Mouse (Mus musculus): ENCODE measurements around the gene Ccdc113. TPM values are rescaled to one million over a fixed set of nuclear protein-coding genes. Genes with fewer than 3 reads are reported as not detected.
"Not testable (repeated sequence)": the region's sequence is repeated elsewhere in the genome, so short reads cannot be mapped to it uniquely, and the experiment has no call there.

Ccdc113 gene
- total RNA-seq, 2 experiments from 2014 or later: not detected

DNA sequence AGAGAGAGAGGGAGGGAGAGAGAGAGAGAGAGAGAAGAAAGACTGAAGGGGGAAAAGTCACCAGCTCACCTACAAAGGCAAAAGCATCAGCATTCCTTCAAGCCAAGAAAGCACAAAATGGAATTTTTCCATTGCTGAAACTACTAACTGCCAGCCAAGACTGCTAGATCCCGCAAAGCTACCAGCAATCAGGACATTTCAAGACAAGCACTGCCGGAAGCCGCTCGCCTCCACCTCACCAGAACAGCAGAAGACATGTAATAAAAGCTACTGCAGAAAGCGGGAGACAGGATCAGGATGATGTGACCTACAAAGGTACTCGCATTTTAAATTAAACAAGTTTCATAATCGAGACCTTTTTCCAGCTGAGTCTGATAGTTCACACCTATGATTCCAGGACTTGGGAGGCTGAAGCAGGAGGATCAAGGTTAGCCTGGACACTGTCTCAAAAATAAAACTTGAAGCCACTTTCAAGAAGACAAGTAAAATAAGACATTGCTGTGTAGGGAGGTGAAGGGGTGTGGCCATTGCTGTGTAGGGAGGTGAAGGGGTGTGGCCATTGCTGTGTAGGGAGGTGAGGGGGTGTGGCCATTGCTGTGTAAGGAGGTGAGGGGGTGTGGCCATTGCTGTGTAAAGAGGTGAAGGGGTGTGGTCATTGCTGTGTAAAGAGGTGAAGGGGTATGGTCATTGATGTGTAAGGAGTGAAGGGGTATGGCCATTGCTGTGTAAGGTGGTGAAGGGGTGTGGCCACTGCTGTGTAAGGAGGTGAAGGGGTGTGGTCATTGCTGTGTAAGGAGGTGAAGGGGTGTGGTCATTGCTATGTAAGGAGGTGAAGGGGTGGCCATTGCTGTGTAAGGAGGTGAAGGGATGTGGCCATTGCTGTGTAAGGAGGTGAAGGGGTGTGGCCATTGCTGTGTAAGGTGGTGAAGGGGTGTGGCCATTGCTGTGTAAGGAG lies 59.8 kb downstream of the Ccdc113 start:
- peak; percentile 47; the same call in 1 of the 2 replicates for ATAC-seq (replicated peaks; ENCODE audit: low FRiP score, low TSS enrichment, poor library complexity, severe bottlenecking)

GRCm38 (mm10) chr8:95595131-95595530 lies 61.2 kb downstream of the Ccdc113 start:
- ATAC-seq (replicated peaks; ENCODE audit: low FRiP score, low TSS enrichment, poor library complexity, severe bottlenecking): no peak

DNA sequence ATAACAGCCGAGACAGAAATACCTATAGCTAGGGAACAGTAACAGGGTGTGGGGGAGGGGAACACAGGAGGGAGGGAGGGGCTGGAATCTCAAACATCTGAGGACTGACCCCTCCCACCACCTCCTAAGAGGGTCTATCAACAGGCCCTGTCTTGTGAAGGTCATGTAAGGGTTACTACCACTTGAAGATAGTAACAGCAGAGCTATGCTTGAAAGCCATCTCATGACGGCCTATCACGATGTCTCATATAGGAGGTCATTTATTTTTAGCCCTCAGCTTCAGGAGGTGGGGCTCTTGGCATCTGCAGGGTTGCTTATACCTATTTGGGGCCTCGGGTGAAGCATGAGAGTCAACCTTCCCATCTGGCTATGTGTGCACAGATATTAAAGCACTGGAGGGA lies 63.0 kb downstream of the Ccdc113 start:
- no peak for ATAC-seq (replicated peaks; ENCODE audit: low FRiP score, low TSS enrichment, poor library complexity, severe bottlenecking)

DNA sequence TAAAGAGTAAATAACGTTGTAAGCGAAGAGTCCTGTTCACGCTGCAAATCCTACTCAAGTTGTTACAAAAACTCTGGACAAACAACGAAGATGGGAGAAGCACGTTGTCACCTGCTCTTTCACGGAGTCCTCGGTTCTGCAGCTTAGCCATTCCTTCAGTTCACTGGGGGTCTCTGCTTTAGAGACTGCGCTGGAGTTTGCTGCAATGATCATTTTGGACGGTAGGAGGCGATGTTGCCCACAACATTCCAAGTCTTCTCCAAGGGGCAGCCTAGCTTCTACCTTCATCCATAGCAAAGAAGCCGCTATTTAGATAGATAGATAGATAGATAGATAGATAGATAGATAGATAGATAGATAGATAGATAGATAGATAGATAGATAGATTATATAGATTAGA lies 66.0 kb downstream of the Ccdc113 start:
- peak; percentile 47; the same call in 1 of the 2 replicates for ATAC-seq (replicated peaks; ENCODE audit: low FRiP score, low TSS enrichment, poor library complexity, severe bottlenecking)

DNA sequence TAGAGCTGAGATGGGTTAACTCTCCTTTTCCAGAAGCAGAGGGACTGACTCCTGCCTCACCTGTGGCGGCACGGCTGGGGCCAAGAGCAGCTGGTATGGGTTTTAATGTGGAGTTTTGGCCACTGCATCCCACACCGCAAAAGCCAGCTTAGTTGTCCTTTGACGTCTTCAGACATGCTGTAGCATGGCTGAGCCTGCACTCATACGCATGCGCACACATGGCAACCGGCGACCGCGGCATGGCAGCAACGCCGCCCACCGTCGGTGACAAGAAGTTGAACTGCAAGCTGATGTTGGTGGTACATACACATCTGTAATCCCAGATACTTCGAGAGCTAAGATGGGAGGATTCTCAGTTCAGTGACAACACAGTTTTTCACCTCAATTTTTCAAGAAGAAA lies 67.4 kb downstream of the Ccdc113 start:
- no peak for ATAC-seq (replicated peaks; ENCODE audit: low FRiP score, low TSS enrichment, poor library complexity, severe bottlenecking)

GRCm38 (mm10) chr8:95602168-95602567 lies 68.3 kb downstream of the Ccdc113 start:
- no peak for ATAC-seq (replicated peaks; ENCODE audit: low FRiP score, low TSS enrichment, poor library complexity, severe bottlenecking)

GRCm38 (mm10) chr8:95606509-95606908 lies 72.6 kb downstream of the Ccdc113 start:
- ATAC-seq (replicated peaks; ENCODE audit: low FRiP score, low TSS enrichment, poor library complexity, severe bottlenecking): not testable (repeated sequence)

DNA sequence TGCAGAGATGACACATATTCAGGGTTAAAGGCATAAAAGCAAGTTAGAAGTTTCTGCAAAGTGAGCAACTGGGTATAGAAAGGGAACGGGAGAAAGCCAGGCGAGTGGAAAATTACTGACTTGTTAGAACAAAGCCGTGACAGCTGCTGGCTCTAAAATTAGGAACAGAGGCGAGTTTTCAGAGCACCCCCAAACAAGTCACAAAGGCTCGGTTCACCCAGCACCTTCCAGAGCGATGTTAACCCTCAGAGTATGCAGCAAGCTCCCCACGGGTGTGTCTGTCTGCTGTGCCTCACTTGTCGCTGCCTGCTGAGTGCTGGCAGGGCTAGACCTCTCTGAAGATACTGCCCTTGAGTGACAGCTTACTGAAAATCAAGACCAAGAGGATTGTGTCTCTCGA lies 73.3 kb downstream of the Ccdc113 start:
- no peak for ATAC-seq (replicated peaks; ENCODE audit: low FRiP score, low TSS enrichment, poor library complexity, severe bottlenecking)

Other genes starting within 250 kb of the Ccdc113 start
- 0.47 and 0.72 TPM in 2 replicates for gene Cngb1, start 227.5 kb upstream of the Ccdc113 start, total RNA-seq (2014; fragmentation: Nextera tagmentation)
- gene Cngb1, start 227.5 kb upstream of the Ccdc113 start, total RNA-seq (2017): 0.19 and 11.8 TPM in 2 replicates
- gene Tepp, start 223.5 kb upstream of the Ccdc113 start, total RNA-seq (2014; fragmentation: Nextera tagmentation): not detected in 2 replicates
- gene Tepp, start 223.5 kb upstream of the Ccdc113 start, total RNA-seq (2017): not detected in 2 replicates
- gene Zfp319, start 202.1 kb upstream of the Ccdc113 start, total RNA-seq (2014; fragmentation: Nextera tagmentation): 1.7 and 4.3 TPM in 2 replicates
- 1.0 and 1.8 TPM in 2 replicates for gene Zfp319, start 202.1 kb upstream of the Ccdc113 start, total RNA-seq (2017)
- 12.3 and 16.9 TPM in 2 replicates for gene Usb1, start 201.8 kb upstream of the Ccdc113 start, total RNA-seq (2014; fragmentation: Nextera tagmentation)
- 5.1 and 9.4 TPM in 2 replicates for gene Usb1, start 201.8 kb upstream of the Ccdc113 start, total RNA-seq (2017)
- gene Mmp15, start 181.8 kb upstream of the Ccdc113 start, total RNA-seq (2014; fragmentation: Nextera tagmentation): 0.20 TPM in 1 of 2 replicates, not detected in the other
- gene Mmp15, start 181.8 kb upstream of the Ccdc113 start, total RNA-seq (2017): 0.11 and 0.28 TPM in 2 replicates
- gene Cfap20, start 99.2 kb upstream of the Ccdc113 start, total RNA-seq (2014; fragmentation: Nextera tagmentation): 53.9 and 69.9 TPM in 2 replicates
- gene Cfap20, start 99.2 kb upstream of the Ccdc113 start, total RNA-seq (2017): 64.6 and 71.3 TPM in 2 replicates
- gene Csnk2a2, start 44.0 kb upstream of the Ccdc113 start, total RNA-seq (2014; fragmentation: Nextera tagmentation): 60.1 and 77.7 TPM in 2 replicates
- gene Csnk2a2, start 44.0 kb upstream of the Ccdc113 start, total RNA-seq (2017): 32.9 and 43.0 TPM in 2 replicates
- not detected in 2 replicates for gene Prss54, start 42.3 kb downstream of the Ccdc113 start, total RNA-seq (2014; fragmentation: Nextera tagmentation)
- not detected in 2 replicates for gene Prss54, start 42.3 kb downstream of the Ccdc113 start, total RNA-seq (2017)
- gene Gins3, start 99.4 kb downstream of the Ccdc113 start, total RNA-seq (2014; fragmentation: Nextera tagmentation): 21.2 and 21.6 TPM in 2 replicates
- gene Gins3, start 99.4 kb downstream of the Ccdc113 start, total RNA-seq (2017): 10.7 and 24.0 TPM in 2 replicates
- gene Ndrg4, start 142.9 kb downstream of the Ccdc113 start, total RNA-seq (2014; fragmentation: Nextera tagmentation): not detected in 2 replicates
- gene Ndrg4, start 142.9 kb downstream of the Ccdc113 start, total RNA-seq (2017): not detected in 2 replicates
- 26.9 and 57.7 TPM in 2 replicates for gene Setd6, start 181.8 kb downstream of the Ccdc113 start, total RNA-seq (2014; fragmentation: Nextera tagmentation)
- gene Setd6, start 181.8 kb downstream of the Ccdc113 start, total RNA-seq (2017): 57.6 and 126 TPM in 2 replicates

Measured in megakaryocyte-erythroid progenitor cell, adult 5-6 weeks (primary cell).